Mouse (Mus musculus): ENCODE data around the gene Eno4. TPM values are rescaled to one million over a fixed set of nuclear protein-coding genes. Genes with fewer than 3 reads are reported as not detected.

Gene Eno4
- not detected for polyA plus RNA-seq (2014; fragmentation: Illumina TruSeq; extraction: RNeasy Lipid Tissue Mini Kit (QIAGEN cat#74804); ENCODE audit: low read depth, low replicate concordance)

DNA sequence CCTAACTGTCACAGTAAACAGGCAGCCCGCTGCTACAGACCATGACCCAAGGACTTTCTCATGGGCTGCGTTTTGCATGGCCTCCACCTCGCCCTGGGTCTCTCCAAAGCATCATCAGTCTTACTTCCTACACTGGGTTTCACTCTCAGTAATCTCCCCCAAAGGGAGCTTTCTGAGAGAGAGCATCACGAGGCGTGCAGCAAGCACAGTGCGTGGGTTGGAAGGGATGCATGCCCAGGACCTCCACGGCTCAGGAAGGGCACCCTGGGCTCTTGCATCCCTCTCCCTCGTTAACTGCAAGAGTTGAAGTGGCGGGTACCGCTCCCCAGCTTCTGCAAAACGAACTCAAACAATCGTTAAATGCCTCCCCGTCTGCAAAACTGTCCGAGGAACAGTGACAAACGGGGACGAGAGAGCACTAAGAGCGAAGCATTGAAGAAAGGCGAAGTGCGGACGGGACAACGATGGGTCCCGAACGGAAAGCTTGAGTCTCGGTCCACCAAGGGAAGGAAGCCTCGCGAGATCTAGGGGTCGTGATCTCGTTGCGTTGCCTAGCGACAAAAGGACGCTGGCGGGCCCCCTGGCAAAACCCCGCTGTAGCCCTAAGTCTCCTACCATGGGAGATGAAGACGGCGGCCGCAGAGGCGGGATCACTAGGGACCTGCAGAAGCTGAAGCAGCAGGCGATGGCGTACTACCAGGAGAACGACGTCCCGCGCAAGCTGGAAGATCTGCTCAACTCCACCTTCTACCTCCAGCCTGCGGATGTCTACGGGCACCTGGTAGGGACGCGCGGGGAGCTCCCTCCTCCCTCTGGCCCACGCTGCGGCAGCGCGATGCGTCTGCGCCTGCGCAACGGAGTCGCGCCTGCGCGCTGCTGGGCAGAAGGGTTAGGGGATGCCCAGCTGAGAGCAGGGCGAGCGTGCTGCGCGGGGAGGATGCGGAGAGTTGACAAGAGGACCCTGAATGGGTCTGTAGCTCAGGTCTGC is at the start of gene Eno4, which contains the start of gene Hspa12a:
Gene Eno4 (plus strand): TSS at position 585 of the 988 bp plus-strand sequence.
Gene Hspa12a (minus strand): TSS at position 814 of the 988 bp plus-strand sequence.

Other genes starting within 250 kb of the Eno4 start
- not detected for gene Pnliprp1, start 214.5 kb upstream of the Eno4 start, polyA plus RNA-seq (2014; fragmentation: Illumina TruSeq; extraction: RNeasy Lipid Tissue Mini Kit (QIAGEN cat#74804); ENCODE audit: low read depth, low replicate concordance)
- gene Pnliprp2, start 183.7 kb upstream of the Eno4 start, polyA plus RNA-seq (2014; fragmentation: Illumina TruSeq; extraction: RNeasy Lipid Tissue Mini Kit (QIAGEN cat#74804); ENCODE audit: low read depth, low replicate concordance): not detected
- gene 1700019N19Rik, start 149.0 kb upstream of the Eno4 start, polyA plus RNA-seq (2014; fragmentation: Illumina TruSeq; extraction: RNeasy Lipid Tissue Mini Kit (QIAGEN cat#74804); ENCODE audit: low read depth, low replicate concordance): not detected
- 78.0 TPM for gene Hspa12a, start 229 bp downstream of the Eno4 start, polyA plus RNA-seq (2014; fragmentation: Illumina TruSeq; extraction: RNeasy Lipid Tissue Mini Kit (QIAGEN cat#74804); ENCODE audit: low read depth, low replicate concordance)
- 56.7 TPM for gene Shtn1, start 132.7 kb downstream of the Eno4 start, polyA plus RNA-seq (2014; fragmentation: Illumina TruSeq; extraction: RNeasy Lipid Tissue Mini Kit (QIAGEN cat#74804); ENCODE audit: low read depth, low replicate concordance)
- gene Vax1, start 226.6 kb downstream of the Eno4 start, polyA plus RNA-seq (2014; fragmentation: Illumina TruSeq; extraction: RNeasy Lipid Tissue Mini Kit (QIAGEN cat#74804); ENCODE audit: low read depth, low replicate concordance): not detected